Mouse (Mus musculus) embryonic fibroblast, embryonic 13.5 days (primary cell): ENCODE measurements around the gene Dagla. TPM values are rescaled to one million over a fixed set of nuclear protein-coding genes. Genes with fewer than 3 reads are reported as not detected.
A peak's percentile ranks its signal among the peaks of the same experiment; 100 is the strongest.

Experiments
- H3K27ac ChIP-seq: 2 replicates; pipeline ENCODE4 v1.5.1; 2012; ENCODE audit warnings: low read length, control low read depth, inconsistent platforms; ENCODE audit not compliant: insufficient read depth
- H3K4me1 ChIP-seq: 2 replicates; pipeline ENCODE4 v1.6.1; 2011; ENCODE audit warnings: low read length; ENCODE audit not compliant: control insufficient read depth, insufficient read depth
- H3K4me3 ChIP-seq: 2 replicates; pipeline ENCODE4 v1.5.1; 2011; ENCODE audit warnings: mild to moderate bottlenecking, control low read depth, low read length; ENCODE audit not compliant: insufficient read depth
- CTCF ChIP-seq: IDR thresholded peaks from 2 replicates; pipeline ENCODE4 v1.5.1; 2011; ENCODE audit warnings: mild to moderate bottlenecking, control low read depth, low read length, moderate library complexity, borderline replicate concordance; ENCODE audit not compliant: insufficient read depth
- POLR2A ChIP-seq: IDR thresholded peaks from 2 replicates; pipeline ENCODE4 v1.6.1; 2011; ENCODE audit warnings: low read depth, mild to moderate bottlenecking, control low read depth, low read length, moderate library complexity
- polyA plus RNA-seq: library from polyadenylated mRNA; stranded (reverse); fragments of >200 nt; gene quantifications from 2 replicates; pipeline ENCODE4 v1.2.4, GENCODE M21; 2011; ENCODE audit warnings: low read depth; ENCODE audit not compliant: missing spikeins, insufficient read length

Dagla gene
- 5.8 and 7.6 TPM in 2 replicates for polyA plus RNA-seq

DNA sequence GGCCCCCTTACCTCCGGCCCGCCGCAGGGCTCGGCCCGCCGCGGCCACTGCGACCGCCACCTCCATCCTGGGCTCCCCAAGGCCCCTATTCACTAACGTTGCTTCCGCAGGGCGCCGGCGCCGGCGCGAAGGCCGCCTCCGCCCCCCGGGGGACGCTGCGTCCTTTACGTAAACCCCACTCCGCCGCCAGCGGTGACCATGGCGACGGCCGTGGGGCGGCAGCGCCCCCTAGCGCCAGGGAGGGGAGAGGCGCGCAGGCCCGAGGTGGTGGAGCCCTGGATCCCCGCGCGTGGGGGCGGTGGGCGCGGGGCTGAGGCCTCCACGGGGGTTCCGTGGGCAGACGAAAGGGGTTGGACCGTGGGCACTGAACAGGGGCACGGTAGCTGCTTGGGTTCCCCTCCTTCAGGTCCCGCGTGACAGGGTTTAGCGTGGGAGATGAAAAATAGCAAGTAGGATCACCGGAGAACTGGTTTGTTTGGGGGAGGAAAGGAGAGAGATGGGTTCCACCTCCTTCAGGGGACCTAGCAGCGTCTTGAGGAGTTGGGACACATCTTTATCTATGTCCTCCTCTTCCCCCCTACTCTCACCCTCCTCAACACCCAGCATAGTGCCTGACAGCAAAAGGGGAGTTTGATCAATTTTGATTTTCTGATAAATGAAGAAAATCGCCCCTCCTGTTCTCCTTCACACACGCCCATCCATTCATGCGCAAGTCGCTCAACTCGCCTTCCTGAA is at the start of gene Dagla:
Gene Dagla, minus strand, starts transcription at position 68 of the 735 bp plus-strand sequence.
- no peak within 1 kb of the TSS for H3K27ac ChIP-seq
- peaks cover 27% of the 10 kb centered on the region for H3K4me1 ChIP-seq
- TF ChIP-seq CTCF (peak; percentile 89), POLR2A (no peak; the same call in 1 of the 2 replicates)
- peak within 1 kb of the TSS; percentile 44 for H3K4me3 ChIP-seq

DNA sequence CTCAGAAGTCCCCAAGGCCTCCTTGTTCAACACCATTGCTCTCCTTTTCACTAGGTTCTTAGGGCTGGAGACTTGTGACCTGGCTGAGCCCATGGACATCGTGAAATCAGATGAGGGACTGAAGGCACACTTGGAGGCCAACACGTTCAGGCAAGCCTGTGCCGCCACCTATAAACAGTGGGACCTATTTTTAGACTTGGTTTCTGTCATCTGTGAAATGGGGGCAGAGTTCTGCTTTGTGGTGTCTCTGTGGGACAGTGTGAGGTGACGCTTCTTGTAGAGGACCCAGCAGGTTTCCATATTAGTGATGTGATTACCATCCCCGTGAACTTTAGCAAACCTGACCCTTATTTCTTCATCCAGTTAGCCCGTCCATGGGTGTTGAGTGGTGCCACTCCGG is 47.5 kb upstream of the Dagla start:
- TF ChIP-seq CTCF = no peak
- no peak for TF ChIP-seq POLR2A
- no peaks in the 10 kb centered on the region for H3K4me1 ChIP-seq
- H3K4me3 ChIP-seq = no peak overlapping the region
- H3K27ac ChIP-seq = no peak overlapping the region

- TF ChIP-seq POLR2A = no peak
- no peak for TF ChIP-seq CTCF
These were observed 43.1 kb upstream of the Dagla start for GRCm38 (mm10) chr19:10347628-10348273.

GRCm38 (mm10) chr19:10345696-10346095 is 41.0 kb upstream of the Dagla start:
- Histone ChIP-seq H3K4me1 (no peaks in the 10 kb centered on the region), H3K4me3 (no peak overlapping the region), H3K27ac (no peak overlapping the region)
- no peak for TF ChIP-seq CTCF
- TF ChIP-seq POLR2A = no peak

More at GRCm38 (mm10) chr19:10347628-10348273, 43.1 kb upstream of the Dagla start:
- Histone ChIP-seq H3K4me3 (no peak overlapping the region), H3K27ac (no peak overlapping the region), H3K4me1 (no peaks in the 10 kb centered on the region)

GRCm38 (mm10) chr19:10343866-10344265 is 39.2 kb upstream of the Dagla start:
- TF ChIP-seq POLR2A = no peak
- TF ChIP-seq CTCF = no peak
- Histone ChIP-seq H3K4me1 (no peaks in the 10 kb centered on the region), H3K4me3 (no peak overlapping the region), H3K27ac (no peak overlapping the region)

DNA sequence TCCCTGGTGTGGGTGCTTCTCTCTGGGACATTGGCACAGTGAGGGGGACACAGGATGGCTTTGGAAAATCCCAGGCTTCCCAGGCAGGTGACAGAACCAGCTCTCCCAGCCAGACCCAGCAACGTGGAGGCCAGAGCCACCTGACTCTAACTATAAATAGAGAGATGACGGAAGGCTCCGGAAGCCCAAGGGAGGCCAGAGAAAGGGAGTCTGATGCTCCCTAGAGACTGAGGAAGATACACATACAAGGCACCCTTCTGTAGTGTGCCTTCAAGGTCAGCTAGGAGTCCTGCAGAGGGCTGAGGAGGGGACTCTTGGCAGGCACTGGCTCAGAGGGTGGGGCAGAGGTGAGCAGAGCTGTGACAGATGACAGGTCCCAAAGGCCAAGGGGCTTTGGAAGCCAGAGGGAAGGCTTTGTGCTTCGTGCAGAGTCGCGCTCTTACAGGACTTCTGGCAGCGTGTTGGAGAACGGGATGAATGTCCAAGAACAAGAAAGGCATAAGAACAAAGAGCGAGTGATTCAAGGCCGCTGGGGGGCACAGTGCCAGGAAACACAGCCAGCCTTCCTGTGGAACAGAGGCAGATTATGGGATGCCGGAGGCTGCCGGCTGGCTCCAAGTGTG is 37.3 kb upstream of the Dagla start:
- Histone ChIP-seq H3K4me1 (no peaks in the 10 kb centered on the region), H3K4me3 (no peak overlapping the region), H3K27ac (no peak overlapping the region)
- TF ChIP-seq POLR2A = no peak
- no peak for TF ChIP-seq CTCF

DNA sequence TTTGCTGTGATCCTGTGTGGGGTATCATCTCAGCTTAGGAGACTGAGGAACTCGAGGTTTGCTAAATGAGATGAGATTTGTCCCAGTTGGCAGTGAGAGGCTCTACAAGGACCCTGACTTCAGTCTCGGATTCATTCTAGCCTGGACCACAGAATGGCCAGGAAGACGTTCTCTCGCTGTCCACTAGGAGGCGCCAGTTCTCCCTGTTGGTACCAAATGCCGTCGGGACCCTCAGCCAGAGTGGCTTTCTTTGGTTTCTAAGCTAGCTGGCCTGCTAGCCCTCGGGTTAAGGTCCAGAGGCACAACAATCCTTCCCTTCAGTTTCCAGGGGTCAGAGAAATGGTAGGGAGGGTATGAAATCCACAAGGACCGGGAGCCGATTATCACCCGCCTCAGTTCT is 36.5 kb upstream of the Dagla start:
- no peak overlapping the region for H3K4me3 ChIP-seq
- H3K27ac ChIP-seq = no peak overlapping the region
- TF ChIP-seq POLR2A (no peak), CTCF (peak; percentile 62; the same call in 1 of the 2 replicates)
- no peaks in the 10 kb centered on the region for H3K4me1 ChIP-seq

DNA sequence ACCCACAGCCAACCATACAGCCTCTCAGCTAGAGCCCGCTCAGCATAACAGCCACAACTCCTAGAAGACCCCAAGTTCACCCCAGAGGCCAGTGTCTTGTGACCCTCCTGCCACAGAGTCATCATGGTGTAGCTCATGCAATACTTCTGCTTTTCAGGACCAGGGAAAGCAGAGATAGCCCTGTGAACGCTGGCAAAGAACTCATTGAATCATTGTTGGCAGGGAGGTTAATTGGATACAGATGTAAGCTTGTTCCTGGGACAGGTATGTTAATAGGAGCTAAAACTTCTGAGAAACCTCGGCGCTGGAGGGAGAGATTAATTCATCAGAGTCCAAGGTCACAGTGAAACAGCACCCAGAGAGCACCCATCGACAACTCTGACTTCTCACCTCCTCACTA is 36.0 kb upstream of the Dagla start:
- Histone ChIP-seq H3K4me1 (no peaks in the 10 kb centered on the region), H3K27ac (no peak overlapping the region), H3K4me3 (no peak overlapping the region)
- TF ChIP-seq CTCF = no peak
- TF ChIP-seq POLR2A = no peak

GRCm38 (mm10) chr19:10339271-10339670 is 34.6 kb upstream of the Dagla start:
- Histone ChIP-seq H3K4me3 (no peak overlapping the region), H3K27ac (no peak overlapping the region), H3K4me1 (no peaks in the 10 kb centered on the region)
- TF ChIP-seq CTCF (no peak), POLR2A (no peak)

GRCm38 (mm10) chr19:10338724-10339123 is 34.0 kb upstream of the Dagla start:
- no peak overlapping the region for H3K4me3 ChIP-seq
- no peaks in the 10 kb centered on the region for H3K4me1 ChIP-seq
- no peak for TF ChIP-seq CTCF
- TF ChIP-seq POLR2A = no peak
- H3K27ac ChIP-seq = no peak overlapping the region
